Comparison of ENCODE assay signal across 23 mouse cellular contexts in genomic region chr2:102480738-102481137, GRCm38 (mm10). TPM values are rescaled to one million over a fixed set of nuclear protein-coding genes. Genes with fewer than 3 reads are reported as not detected.
DNase-seq lines count a peak whose midpoint lies in the region; ATAC-seq lines count a peak whose summit lies in the region.
"Had no signal": no experiment of that assay in that cellular context is flagged by ENCODE, and none has a peak within 500 bp of the region (broad histone marks: within the 10 kb centered on the region; RNA-seq: fewer than 3 reads in every experiment).

No protein-coding gene starts in this region.

- WGBS in hindbrain, embryonic 11.5 days = 43% methylated on average over 3 of the region's 3 CpGs
- 33% methylated on average over 3 of the region's 3 CpGs for whole genome bisulfite sequencing in hindbrain, embryonic 13.5 days
- WGBS in neural tube, embryonic 12.5 days = 20% methylated on average over 3 of the region's 3 CpGs

- no peak overlapping the region for H3K27ac ChIP-seq in hindbrain, embryonic 11.5 days (ENCODE audit: low read depth, low read length)
- H3K27ac ChIP-seq in hindbrain, embryonic 13.5 days = no peak overlapping the region
- no peak overlapping the region for H3K27ac ChIP-seq in neural tube, embryonic 12.5 days
- H3K27ac ChIP-seq: embryonic facial prominence, embryonic 12.5 days; forebrain, embryonic 15.5 days; heart, embryonic 10.5 days; intestine, embryonic 15.5 days had no signal

- H3K36me3 ChIP-seq in hindbrain, embryonic 11.5 days (ENCODE audit: control insufficient read depth, insufficient read depth, low read length) = no peaks in the 10 kb centered on the region
- no peaks in the 10 kb centered on the region for H3K36me3 ChIP-seq in hindbrain, embryonic 13.5 days
- H3K36me3 ChIP-seq in neural tube, embryonic 12.5 days = no peaks in the 10 kb centered on the region
- H3K36me3 ChIP-seq: embryonic facial prominence, embryonic 12.5 days; forebrain, embryonic 15.5 days; G1E; heart, embryonic 10.5 days; intestine, embryonic 15.5 days had no signal

- peak; percentile 79 for ATAC-seq in hindbrain, embryonic 11.5 days (ENCODE audit: low FRiP score)
- ATAC-seq in hindbrain, embryonic 13.5 days (ENCODE audit: low FRiP score) = no peak
- ATAC-seq in neural tube, embryonic 12.5 days (ENCODE audit: low FRiP score, low read depth) = 0 out of 2 replicates have a peak, but pooled peaks have one; percentile 48
- ATAC-seq: CD4-positive, CD25-positive, alpha-beta regulatory T cell, adult 4 months; forebrain, embryonic 15.5 days; intestine, embryonic 15.5 days had no signal

- H3K9me3 ChIP-seq in hindbrain, embryonic 11.5 days (ENCODE audit: control insufficient read depth, low read length) = no peaks in the 10 kb centered on the region
- no peaks in the 10 kb centered on the region for H3K9me3 ChIP-seq in hindbrain, embryonic 13.5 days
- no peaks in the 10 kb centered on the region for H3K9me3 ChIP-seq in neural tube, embryonic 12.5 days
- H3K9me3 ChIP-seq: embryonic facial prominence, embryonic 12.5 days; forebrain, embryonic 15.5 days; G1E; heart, embryonic 10.5 days; intestine, embryonic 15.5 days had no signal

- no peak overlapping the region for H3K4me2 ChIP-seq in hindbrain, embryonic 11.5 days (replicated peaks; ENCODE audit: low read depth, low read length)
- no peak overlapping the region for H3K4me2 ChIP-seq in hindbrain, embryonic 13.5 days
- no peak overlapping the region for H3K4me2 ChIP-seq in neural tube, embryonic 12.5 days (replicated peaks)
- H3K4me2 ChIP-seq: embryonic facial prominence, embryonic 12.5 days; forebrain, embryonic 15.5 days; intestine, embryonic 15.5 days had no signal

- no peak overlapping the region for H3K9ac ChIP-seq in hindbrain, embryonic 11.5 days (ENCODE audit: low read depth, low read length)
- no peak overlapping the region for H3K9ac ChIP-seq in hindbrain, embryonic 13.5 days
- no peak overlapping the region for H3K9ac ChIP-seq in neural tube, embryonic 12.5 days
- H3K9ac ChIP-seq: embryonic facial prominence, embryonic 12.5 days; forebrain, embryonic 15.5 days; intestine, embryonic 15.5 days had no signal

- H3K27me3 ChIP-seq in hindbrain, embryonic 11.5 days (ENCODE audit: control insufficient read depth, insufficient read depth, low read length) = no peaks in the 10 kb centered on the region
- no peaks in the 10 kb centered on the region for H3K27me3 ChIP-seq in hindbrain, embryonic 13.5 days
- H3K27me3 ChIP-seq in neural tube, embryonic 12.5 days (replicated peaks) = no peaks in the 10 kb centered on the region
- H3K27me3 ChIP-seq: embryonic facial prominence, embryonic 12.5 days; forebrain, embryonic 15.5 days; intestine, embryonic 15.5 days had no signal

- H3K4me3 ChIP-seq in hindbrain, embryonic 11.5 days (ENCODE audit: low read depth, low read length) = no peak overlapping the region
- no peak overlapping the region for H3K4me3 ChIP-seq in hindbrain, embryonic 13.5 days
- no peak overlapping the region for H3K4me3 ChIP-seq in neural tube, embryonic 12.5 days
- H3K4me3 ChIP-seq: embryonic facial prominence, embryonic 12.5 days; forebrain, embryonic 15.5 days; heart, embryonic 10.5 days; intestine, embryonic 15.5 days had no signal

- H3K4me1 ChIP-seq in hindbrain, embryonic 11.5 days (replicated peaks; ENCODE audit: control insufficient read depth, insufficient read depth, low read length) = no peaks in the 10 kb centered on the region
- peaks cover 11% of the 10 kb centered on the region; the same call in 1 of the 2 replicates for H3K4me1 ChIP-seq in hindbrain, embryonic 13.5 days (replicated peaks)
- H3K4me1 ChIP-seq in neural tube, embryonic 12.5 days = peaks cover 11% of the 10 kb centered on the region; the same call in 1 of the 2 replicates
- H3K4me1 ChIP-seq: embryonic facial prominence, embryonic 12.5 days; forebrain, embryonic 15.5 days; heart, embryonic 10.5 days; intestine, embryonic 15.5 days had no signal

- peak; percentile 19 for DNase-seq in adrenal gland, adult 2 months
- DNase-seq in adrenal gland, adult 18-20 months (ENCODE audit: low spot score in 2 of 2) = no peak
- DNase-seq in hindbrain, embryonic 11.5 days (ENCODE audit: low spot score) = peak; percentile 23
- no peak for DNase-seq in neural tube, embryonic 10.5 days (ENCODE audit: extremely low spot score, low spot score)
- no peak for DNase-seq in layer of hippocampus, adult 9-10 months (ENCODE audit: low spot score)
- no peak for DNase-seq in cerebellum, adult 8-10 months
- DNase-seq: adrenal gland, postnatal 25 days; B cell, adult 2 months; cerebellum, adult 11 months; cerebellum, adult 9-10 months; cerebellum, postnatal 25 days; gastrocnemius, postnatal 10 days; heart, adult 18-20 months; heart, postnatal 10 days; heart, postnatal 4 days had no signal

RNA-seq across cellular contexts. Expression of gene Fjx1, which starts 28.4 kb away (rescaled TPM):
- total RNA-seq in adrenal gland, adult 2 months (2021) = under 1 TPM; 0.35 to 0.66 TPM
- 0.70 and 1.6 TPM in 2 replicates for polyA plus RNA-seq in adrenal gland, adult 2 months (2012; rRNA removed)
- under 1 TPM; 0.63 to 0.70 TPM for total RNA-seq in adrenal gland, adult 18-20 months (2021)
- 17.2 and 21.9 TPM in 2 replicates for polyA plus RNA-seq in hindbrain, embryonic 11.5 days (2014; fragmentation: Nextera tagmentation; extraction: Ambion mirVana)
- polyA plus RNA-seq in hindbrain, embryonic 13.5 days (2015; fragmentation: Nextera tagmentation; extraction: Ambion mirVana) = 28.9 and 32.9 TPM in 2 replicates
- polyA plus RNA-seq in neural tube, embryonic 12.5 days (2016; fragmentation: Nextera tagmentation; extraction: Ambion mirVana) = 47.3 and 52.4 TPM in 2 replicates
- polyA plus RNA-seq: CD4-positive, CD25-positive, alpha-beta regulatory T cell, adult 4 months; G1E had no signal

Comparison
In these comparisons a context has a peak if more than half of its experiments do, and no peak if none do; other contexts are left out.
1. DNase-seq: peak in adrenal gland, adult 2 months (single experiment) and hindbrain, embryonic 11.5 days (single experiment); none in adrenal gland, adult 18-20 months (0 of 2), neural tube, embryonic 10.5 days (single experiment), layer of hippocampus, adult 9-10 months (single experiment) and cerebellum, adult 8-10 months (single experiment).